Mouse (Mus musculus) CH12.LX (cell line): ENCODE results near the gene Gse1. TPM values are rescaled to one million over a fixed set of nuclear protein-coding genes. Genes with fewer than 3 reads are reported as not detected.

ENCODE experiments used
- DNase-seq: peaks from one replicate; pipeline ENCODE4 v3.0.0-alpha.2; 2013; ENCODE audit errors: extremely low read depth
- H3K27ac ChIP-seq: 2 replicates; pipeline ENCODE4 v1.5.1; 2012; ENCODE audit warnings: low read depth, mild to moderate bottlenecking, control low read depth, moderate library complexity; ENCODE audit not compliant: insufficient read depth
- H3K27me3 ChIP-seq: replicated peaks from 2 replicates; pipeline ENCODE3; 2012; ENCODE audit warnings: inconsistent platforms
- H3K36me3 ChIP-seq, 2 experiments: replicated peaks in 1 of 2; 2 replicates each; pipeline versions ENCODE3 to v1.6.1; 2012; ENCODE audit warnings: inconsistent platforms in 1 of 2, low read length in 1 of 2, mild to moderate bottlenecking in 1 of 2, mixed read lengths in 1 of 2, moderate library complexity in 1 of 2; ENCODE audit not compliant: control insufficient read depth in 1 of 2, insufficient read depth in 1 of 2
- H3K4me1 ChIP-seq, 2 experiments: 2 replicates each; pipeline ENCODE4 v1.6.1; 2012; ENCODE audit warnings: inconsistent platforms in 1 of 2, moderate library complexity in 1 of 2; ENCODE audit not compliant: insufficient read depth in 2 of 2, control insufficient read depth in 1 of 2
- H3K4me2 ChIP-seq: 2 replicates; pipeline ENCODE4 v1.6.1; 2012; ENCODE audit warnings: low read depth, mild to moderate bottlenecking, control low read depth; ENCODE audit not compliant: poor library complexity, insufficient read depth, severe bottlenecking
- H3K4me3 ChIP-seq, 3 experiments: fragments of 150-350 bp in 1 of 3; sonication (generic) in 1 of 3; replicated peaks in 1 of 3; 2 replicates each; pipeline versions ENCODE3 to v1.5.1; 2011 to 2012; ENCODE audit warnings: low read depth in 2 of 3, low read length in 2 of 3, mild to moderate bottlenecking in 2 of 3, moderate library complexity in 2 of 3, control low read depth in 1 of 3, improper control_type of control experiment in 1 of 3, inconsistent platforms in 1 of 3, mixed read lengths in 1 of 3; ENCODE audit not compliant: poor library complexity in 1 of 3
- H3K79me2 ChIP-seq: replicated peaks from 2 replicates; pipeline ENCODE4 v1.6.1; 2012; ENCODE audit warnings: mild to moderate bottlenecking, moderate library complexity; ENCODE audit not compliant: control insufficient read depth, poor library complexity, insufficient read depth, severe bottlenecking; ENCODE audit errors: extremely low read depth
- H3K9ac ChIP-seq: 2 replicates; pipeline ENCODE4 v1.6.1; 2012; ENCODE audit warnings: low read depth, mild to moderate bottlenecking, control low read depth, moderate library complexity; ENCODE audit not compliant: insufficient read depth
- H3K9me3 ChIP-seq: replicated peaks from 2 replicates; pipeline ENCODE3; 2012; ENCODE audit warnings: low read length, inconsistent platforms, mixed read lengths
- BHLHE40 ChIP-seq: IDR thresholded peaks from 2 replicates; pipeline ENCODE4 v1.6.1; 2011; ENCODE audit warnings: mild to moderate bottlenecking, low read depth, low read length, improper control_type of control experiment
- CTCF ChIP-seq, 2 experiments: IDR thresholded peaks in 1 of 2; conservative IDR thresholded peaks in 1 of 2; 2 replicates each; pipeline ENCODE4 v1.5.1; 2011 to 2012; ENCODE audit warnings: low read depth in 2 of 2, low read length in 2 of 2, improper control_type of control experiment in 1 of 2, inconsistent platforms in 1 of 2, mild to moderate bottlenecking in 1 of 2, moderate library complexity in 1 of 2
- E2F4 ChIP-seq: IDR thresholded peaks from 2 replicates; pipeline ENCODE4 v1.6.1; 2011; ENCODE audit warnings: low read depth, low read length, improper control_type of control experiment; ENCODE audit not compliant: insufficient replicate concordance
- ELF1 ChIP-seq: IDR thresholded peaks from 2 replicates; pipeline ENCODE4 v1.6.1; 2014; ENCODE audit warnings: low read depth, mild to moderate bottlenecking, inconsistent platforms, low read length, improper control_type of control experiment
- EP300 ChIP-seq: IDR thresholded peaks from 2 replicates; pipeline ENCODE4 v1.6.1; 2011; ENCODE audit warnings: low read length, improper control_type of control experiment
- ETS1 ChIP-seq: conservative IDR thresholded peaks from 2 replicates; pipeline ENCODE4 v1.6.1; 2012; ENCODE audit warnings: low read depth, mild to moderate bottlenecking, inconsistent platforms, low read length, improper control_type of control experiment, moderate library complexity
- HCFC1 ChIP-seq: IDR thresholded peaks from 2 replicates; pipeline ENCODE4 v1.6.1; 2012; ENCODE audit warnings: low read depth, mild to moderate bottlenecking, inconsistent platforms, low read length, improper control_type of control experiment
- IRF4 ChIP-seq: IDR thresholded peaks from 2 replicates; pipeline ENCODE4 v1.6.1; 2014; ENCODE audit warnings: low read depth, mild to moderate bottlenecking, inconsistent platforms, low read length, improper control_type of control experiment
- JUN ChIP-seq: IDR thresholded peaks from 2 replicates; pipeline ENCODE4 v1.6.1; 2011; ENCODE audit warnings: low read depth, mild to moderate bottlenecking, low read length, improper control_type of control experiment, moderate library complexity; ENCODE audit not compliant: insufficient read depth
- JUND ChIP-seq: conservative IDR thresholded peaks from 2 replicates; pipeline ENCODE4 v1.6.1; 2011; ENCODE audit warnings: low read depth, low read length, improper control_type of control experiment
- KAT2A ChIP-seq: IDR thresholded peaks from 2 replicates; pipeline ENCODE4 v1.6.1; 2012; ENCODE audit warnings: low read length, improper control_type of control experiment, inconsistent platforms; ENCODE audit not compliant: insufficient replicate concordance
- MAZ ChIP-seq: IDR thresholded peaks from 2 replicates; pipeline ENCODE4 v1.6.1; 2012; ENCODE audit warnings: low read depth, mild to moderate bottlenecking, inconsistent platforms, low read length, improper control_type of control experiment, moderate library complexity
- MEF2A ChIP-seq: IDR thresholded peaks from 2 replicates; pipeline ENCODE4 v1.6.1; 2014; ENCODE audit warnings: low read depth, mild to moderate bottlenecking, inconsistent platforms, low read length, improper control_type of control experiment, borderline replicate concordance
- NELFE ChIP-seq: IDR thresholded peaks from 2 replicates; pipeline ENCODE4 v1.6.1; 2011; ENCODE audit warnings: low read depth, low read length, improper control_type of control experiment
- PAX5 ChIP-seq: IDR thresholded peaks from 2 replicates; pipeline ENCODE4 v1.6.1; 2012; ENCODE audit warnings: low read length, inconsistent platforms, mixed read lengths
- POLR2A ChIP-seq: IDR thresholded peaks from 2 replicates; pipeline ENCODE4 v1.6.1; 2011; ENCODE audit warnings: low read depth, mild to moderate bottlenecking, improper control_type of control experiment, low read length
- RAD21 ChIP-seq: IDR thresholded peaks from 2 replicates; pipeline ENCODE4 v1.6.1; 2011; ENCODE audit warnings: low read depth, mild to moderate bottlenecking, low read length, improper control_type of control experiment, moderate library complexity
- RCOR1 ChIP-seq: conservative IDR thresholded peaks from 2 replicates; pipeline ENCODE4 v1.6.1; 2012; ENCODE audit warnings: low read depth, mild to moderate bottlenecking, inconsistent platforms, low read length, improper control_type of control experiment
- SIN3A ChIP-seq: IDR thresholded peaks from 2 replicates; pipeline ENCODE4 v1.6.1; 2012; ENCODE audit warnings: low read length, improper control_type of control experiment, inconsistent platforms
- SMC3 ChIP-seq: IDR thresholded peaks from 2 replicates; pipeline ENCODE4 v1.6.1; 2011; ENCODE audit warnings: low read depth, low read length, improper control_type of control experiment
- TBP ChIP-seq: conservative IDR thresholded peaks from 2 replicates; pipeline ENCODE4 v1.6.1; 2011; ENCODE audit warnings: low read depth, low read length, improper control_type of control experiment
- TCF12 ChIP-seq: IDR thresholded peaks from 2 replicates; pipeline ENCODE4 v1.6.1; 2014; ENCODE audit warnings: low read depth, mild to moderate bottlenecking, inconsistent platforms, low read length, improper control_type of control experiment
- UBTF ChIP-seq: IDR thresholded peaks from 2 replicates; pipeline ENCODE4 v1.6.1; 2012; ENCODE audit warnings: low read depth, mild to moderate bottlenecking, inconsistent platforms, low read length, improper control_type of control experiment, moderate library complexity
- USF1 ChIP-seq: IDR thresholded peaks from 2 replicates; pipeline ENCODE4 v1.6.1; 2014; ENCODE audit warnings: low read depth, mild to moderate bottlenecking, inconsistent platforms, low read length, improper control_type of control experiment
- ZC3H11A ChIP-seq: IDR thresholded peaks from 2 replicates; pipeline ENCODE4 v1.6.1; 2012; ENCODE audit warnings: low read depth, mild to moderate bottlenecking, inconsistent platforms, low read length, improper control_type of control experiment
- ZKSCAN1 ChIP-seq: IDR thresholded peaks from 2 replicates; pipeline ENCODE4 v1.6.1; 2012; ENCODE audit warnings: low read depth, inconsistent platforms, low read length, improper control_type of control experiment, borderline replicate concordance
- dilution Hi-C: fragments of 300-500 bp; cut with MboI; formaldehyde crosslinking; loops from 2 replicates; pipeline ENCODE4 v1.14.3; 2020; ENCODE audit warnings: low sequenced_read_pairs; ENCODE audit not compliant: extremely low pct_unique_long_range_greater_than_20kb, extremely low pct_ligation_motif_present
- in situ Hi-C: fragments of 300-500 bp; cut with MboI; formaldehyde crosslinking; loops from 3 replicates; pipeline ENCODE4 v1.14.3; 2019; ENCODE audit warnings: low sequenced_read_pairs, low pct_ligation_motif_present, low pct_unique_long_range_greater_than_20kb, mixed read lengths
- polyA plus RNA-seq: library from polyadenylated mRNA; unstranded; fragments of >175 nt; gene quantifications from 2 replicates; pipeline ENCODE4 v1.2.1, GENCODE M21; 2012; ENCODE audit warnings: low read depth; ENCODE audit not compliant: insufficient read length
- total RNA-seq, 2 experiments: library from RNA; depleted of rRNA; stranded (reverse); fragments of 300-350 nt in 1 of 2; fragments of >200 nt in 1 of 2; gene quantifications; 2 replicates each; pipeline ENCODE4 v1.2.3; 2012 to 2014

Gene Gse1
- total and polyA plus RNA-seq, 3 experiments = 1.3 to 9.8 (median 8.5) TPM

DNA sequence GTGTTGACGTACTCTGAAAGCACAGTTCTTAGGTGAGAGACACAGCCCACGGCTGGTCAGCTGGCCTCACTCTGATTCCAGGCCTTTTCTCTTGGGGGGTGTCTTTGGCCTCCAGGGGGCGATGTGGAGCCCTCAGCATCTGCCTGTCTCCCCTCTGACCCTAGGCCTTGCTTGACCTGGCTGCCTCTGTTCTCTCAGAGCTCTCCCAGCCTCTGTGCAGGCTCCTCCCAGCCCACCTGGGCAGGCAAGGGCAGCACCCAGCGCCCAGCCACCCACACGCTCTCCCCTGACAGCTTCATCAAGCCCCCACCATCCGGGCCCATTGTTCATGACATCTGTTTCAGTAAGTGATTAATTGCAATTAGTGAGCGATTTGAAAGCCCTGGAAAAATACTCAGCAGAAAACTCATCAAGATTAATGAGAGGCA is 176.4 kb downstream of the Gse1 start (continued):
- TF ChIP-seq ZKSCAN1 (no peak), JUND (no peak), PAX5 (no peak), RCOR1 (no peak), JUN (no peak), MEF2A (no peak; the same call in 1 of the 2 replicates), SIN3A (no peak), TBP (no peak), ETS1 (no peak)
- TF ChIP-seq, all 38 proteins: peak for 5

DNA sequence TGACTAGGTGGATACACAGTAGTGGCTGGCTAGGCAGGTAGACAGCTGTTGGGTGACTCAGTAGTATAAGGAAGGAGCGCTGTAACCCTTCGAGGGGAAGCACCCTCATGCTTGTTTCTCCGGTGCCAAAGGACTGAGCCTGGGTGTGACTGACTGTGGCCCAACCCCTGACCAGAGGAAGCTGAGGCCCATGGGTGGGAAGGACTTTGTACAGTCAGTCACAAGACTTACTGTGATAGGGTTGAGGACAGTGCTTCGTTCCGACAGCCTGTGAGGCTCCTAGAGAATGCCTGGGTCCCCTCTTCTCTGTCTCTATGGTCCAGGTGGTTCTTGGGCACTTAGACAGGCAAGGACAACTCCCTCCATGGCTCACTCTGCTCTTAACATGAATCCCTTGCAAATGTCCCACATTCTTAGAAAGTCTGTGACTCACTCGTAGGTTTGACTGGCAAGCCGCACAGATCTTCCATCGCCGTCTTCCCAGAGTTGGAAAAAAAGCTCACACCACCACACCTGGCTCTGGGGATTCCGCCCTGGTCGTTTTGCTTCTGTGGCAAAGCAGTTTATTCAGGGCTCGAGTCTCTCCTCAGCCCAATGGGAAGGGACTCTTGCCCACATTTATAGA is 177.9 kb downstream of the Gse1 start:
- no peak for DNase-seq
- H3K4me3 ChIP-seq = no peak overlapping the region
- no peak overlapping the region for H3K27ac ChIP-seq
- in situ Hi-C loops = loop anchor here (5.0 kb wide), 2 partner anchors 86 to 131 kb away; no protein-coding TSS in a partner anchor
- no peak overlapping the region for H3K9ac ChIP-seq
- H3K36me3 ChIP-seq = no peaks in the 10 kb centered on the region
- TF ChIP-seq ETS1 (no peak), USF1 (no peak), JUN (no peak), BHLHE40 (peak; percentile 37; the same call in 1 of the 2 replicates), E2F4 (no peak), KAT2A (no peak), EP300 (no peak), ZKSCAN1 (no peak)
- TF ChIP-seq, all 38 proteins: peak for 1
- dilution Hi-C loops = no loop called here
- Histone ChIP-seq H3K9me3 (no peaks in the 10 kb centered on the region), H3K4me2 (no peak overlapping the region), H3K4me1 (peaks cover 38 to 58% of the 10 kb centered on the region in 2 experiments), H3K79me2 (no peaks in the 10 kb centered on the region), H3K27me3 (peaks cover 18% of the 10 kb centered on the region)

DNA sequence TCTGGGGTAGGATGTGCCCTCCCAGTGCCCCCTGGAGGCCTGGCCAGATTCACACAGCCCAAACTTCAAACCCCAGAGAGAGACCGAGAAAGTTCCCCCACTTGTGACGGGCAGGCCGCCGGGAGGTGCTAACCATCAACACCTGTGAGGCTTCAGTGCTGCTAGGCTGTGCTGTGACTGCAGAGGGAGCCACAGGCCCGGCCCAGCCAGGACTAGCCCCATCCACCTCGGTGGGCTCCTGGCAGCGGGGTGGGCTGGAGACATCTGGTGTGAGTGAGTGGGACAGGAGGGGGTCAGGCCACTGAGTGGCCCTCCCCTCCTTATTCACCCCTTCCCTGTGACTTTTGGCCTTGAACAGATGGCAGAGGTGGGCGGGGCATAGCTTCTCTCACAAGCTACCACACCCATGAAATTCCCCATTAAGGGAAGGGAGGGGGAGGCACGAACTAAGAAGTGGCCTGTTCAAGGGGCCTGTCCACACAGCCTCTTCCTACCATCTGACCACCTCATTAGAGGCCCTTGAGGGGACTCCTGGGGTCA is 179.5 kb downstream of the Gse1 start:
- peak; percentile 77 for DNase-seq
- in situ Hi-C loops (loop anchor here (5.0 kb wide), 2 partner anchors 85 to 130 kb away; no protein-coding TSS in a partner anchor), dilution Hi-C loops (no loop called here)
- no peaks in the 10 kb centered on the region for H3K36me3 ChIP-seq
- H3K79me2 ChIP-seq = no peaks in the 10 kb centered on the region
- peaks cover 22% of the 10 kb centered on the region for H3K27me3 ChIP-seq
- H3K4me1 ChIP-seq = peaks cover 41 to 66% of the 10 kb centered on the region in 2 experiments
- no peaks in the 10 kb centered on the region for H3K9me3 ChIP-seq
- no peak overlapping the region for H3K27ac ChIP-seq
- H3K4me2 ChIP-seq = peak overlapping the region; percentile 13; the same call in 1 of the 2 replicates
- TF ChIP-seq TCF12 (peak; percentile 62; the same call in 1 of the 2 replicates), MAZ (peak; percentile 84), IRF4 (peak; percentile 25; the same call in 1 of the 2 replicates), POLR2A (no peak), SMC3 (peak; percentile 93), CTCF (conservative IDR thresholded peaks at IDR 0.05 in 1 of 2, IDR thresholded peaks at IDR 0.05 in 1 of 2; ENCODE audit: low read depth in 2 of 2, low read length in 2 of 2) (peak; percentile 25 to 97; a peak in 2 of 4 replicates), ZC3H11A (peak; percentile 55), NELFE (peak; percentile 21; the same call in 1 of the 2 replicates), RAD21 (peak; percentile 81), UBTF (no peak), ETS1 (no peak), ELF1 (0 out of 2 replicates have a peak, but pooled peaks have one; percentile 24), MEF2A (peak; percentile 26; the same call in 1 of the 2 replicates), HCFC1 (no peak)
- H3K9ac ChIP-seq = no peak overlapping the region
- H3K4me3 ChIP-seq = no peak overlapping the region
